Mouse (Mus musculus): ENCODE data around the gene Peg10. TPM values are rescaled to one million over a fixed set of nuclear protein-coding genes. Genes with fewer than 3 reads are reported as not detected.

Peg10 gene
- polyA plus RNA-seq, 1 experiment, result 458 TPM

DNA sequence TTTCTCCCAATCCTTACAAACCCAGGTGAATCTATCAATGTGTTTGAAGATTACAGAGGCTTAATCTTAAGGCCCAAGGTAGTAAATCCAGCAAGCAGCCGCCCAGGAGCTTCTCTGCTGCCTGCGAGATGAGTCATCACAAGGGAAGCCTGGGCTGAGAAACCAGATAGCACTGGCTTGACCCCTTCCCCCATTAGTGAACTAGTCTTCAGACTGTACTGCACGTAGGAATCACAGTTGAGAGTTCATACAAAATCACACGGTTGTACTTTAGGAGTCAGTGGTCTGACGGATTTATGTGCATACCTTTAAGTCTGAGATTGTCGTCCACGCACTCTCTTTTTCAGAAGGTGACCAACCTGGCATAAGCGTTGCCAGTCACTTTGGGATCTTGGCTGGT lies 13.9 kb upstream of the Peg10 start:
- Histone ChIP-seq H3K9ac (ENCODE audit: low read depth, poor library complexity, severe bottlenecking) (peak overlapping the region; percentile 29; the same call in 1 of the 2 replicates), H3K36me3 (ENCODE audit: control insufficient read depth, insufficient read depth, low read length, poor library complexity, severe bottlenecking) (no peaks in the 10 kb centered on the region), H3K9me3 (replicated peaks; ENCODE audit: control insufficient read depth, insufficient read depth, low read length, poor library complexity, severe bottlenecking) (no peaks in the 10 kb centered on the region), H3K27me3 (ENCODE audit: control insufficient read depth, insufficient read depth, low read length, poor library complexity, severe bottlenecking) (no peaks in the 10 kb centered on the region), H3K4me3 (ENCODE audit: low read depth, low read length) (no peak overlapping the region), H3K27ac (ENCODE audit: insufficient read depth, low read length) (peak overlapping the region; percentile 13; the same call in 1 of the 2 replicates), H3K4me1 (ENCODE audit: control insufficient read depth, insufficient read depth, low read length) (no peaks in the 10 kb centered on the region)
- no peak for TF ChIP-seq POLR2A (IDR thresholded peaks at IDR 0.05; ENCODE audit: insufficient read depth, low read length)
- no peak for TF ChIP-seq EP300 (IDR thresholded peaks at IDR 0.05; ENCODE audit: insufficient read depth, low read depth, low read length)
- TF ChIP-seq CTCF (IDR thresholded peaks at IDR 0.05; ENCODE audit: low read depth, low read length), result no peak

- H3K4me1 ChIP-seq (ENCODE audit: control insufficient read depth, insufficient read depth, low read length), result peaks cover 2% of the 10 kb centered on the region
- H3K36me3 ChIP-seq (ENCODE audit: control insufficient read depth, insufficient read depth, low read length, poor library complexity, severe bottlenecking), result no peaks in the 10 kb centered on the region
- no peaks in the 10 kb centered on the region for H3K9me3 ChIP-seq (replicated peaks; ENCODE audit: control insufficient read depth, insufficient read depth, low read length, poor library complexity, severe bottlenecking)
- H3K27me3 ChIP-seq (ENCODE audit: control insufficient read depth, insufficient read depth, low read length, poor library complexity, severe bottlenecking), result no peaks in the 10 kb centered on the region
- TF ChIP-seq CTCF (IDR thresholded peaks at IDR 0.05; ENCODE audit: low read depth, low read length) (no peak), EP300 (IDR thresholded peaks at IDR 0.05; ENCODE audit: insufficient read depth, low read depth, low read length) (no peak), POLR2A (IDR thresholded peaks at IDR 0.05; ENCODE audit: insufficient read depth, low read length) (no peak)
- H3K9ac ChIP-seq (ENCODE audit: low read depth, poor library complexity, severe bottlenecking), result no peak overlapping the region
- no peak overlapping the region for H3K27ac ChIP-seq (ENCODE audit: insufficient read depth, low read length)
- no peak overlapping the region for H3K4me3 ChIP-seq (ENCODE audit: low read depth, low read length)
Measured at GRCm38 (mm10) chr6:4736372-4736771, 10.7 kb upstream of the Peg10 start.

GRCm38 (mm10) chr6:4738034-4738629 lies 9.0 kb upstream of the Peg10 start:
- H3K4me3 ChIP-seq (ENCODE audit: low read depth, low read length), result 0 out of 2 replicates have a peak overlapping the region, but pooled peaks have one; percentile 23
- TF ChIP-seq CTCF (IDR thresholded peaks at IDR 0.05; ENCODE audit: low read depth, low read length) (no peak), POLR2A (IDR thresholded peaks at IDR 0.05; ENCODE audit: insufficient read depth, low read length) (no peak), EP300 (IDR thresholded peaks at IDR 0.05; ENCODE audit: insufficient read depth, low read depth, low read length) (no peak)
- no peak overlapping the region for H3K9ac ChIP-seq (ENCODE audit: low read depth, poor library complexity, severe bottlenecking)
- no peaks in the 10 kb centered on the region for H3K27me3 ChIP-seq (ENCODE audit: control insufficient read depth, insufficient read depth, low read length, poor library complexity, severe bottlenecking)
- H3K27ac ChIP-seq (ENCODE audit: insufficient read depth, low read length), result peak overlapping the region; percentile 6; the same call in 1 of the 2 replicates
- peaks cover 2% of the 10 kb centered on the region for H3K4me1 ChIP-seq (ENCODE audit: control insufficient read depth, insufficient read depth, low read length)
- H3K36me3 ChIP-seq (ENCODE audit: control insufficient read depth, insufficient read depth, low read length, poor library complexity, severe bottlenecking), result no peaks in the 10 kb centered on the region
- no peaks in the 10 kb centered on the region for H3K9me3 ChIP-seq (replicated peaks; ENCODE audit: control insufficient read depth, insufficient read depth, low read length, poor library complexity, severe bottlenecking)

GRCm38 (mm10) chr6:4738717-4739116 lies 8.4 kb upstream of the Peg10 start:
- H3K36me3 ChIP-seq (ENCODE audit: control insufficient read depth, insufficient read depth, low read length, poor library complexity, severe bottlenecking), result no peaks in the 10 kb centered on the region
- no peak overlapping the region for H3K9ac ChIP-seq (ENCODE audit: low read depth, poor library complexity, severe bottlenecking)
- H3K4me3 ChIP-seq (ENCODE audit: low read depth, low read length), result 0 out of 2 replicates have a peak overlapping the region, but pooled peaks have one; percentile 23
- peak overlapping the region; percentile 49 for H3K27ac ChIP-seq (ENCODE audit: insufficient read depth, low read length)
- H3K9me3 ChIP-seq (replicated peaks; ENCODE audit: control insufficient read depth, insufficient read depth, low read length, poor library complexity, severe bottlenecking), result no peaks in the 10 kb centered on the region
- H3K27me3 ChIP-seq (ENCODE audit: control insufficient read depth, insufficient read depth, low read length, poor library complexity, severe bottlenecking), result no peaks in the 10 kb centered on the region
- TF ChIP-seq CTCF (IDR thresholded peaks at IDR 0.05; ENCODE audit: low read depth, low read length), result no peak
- TF ChIP-seq POLR2A (IDR thresholded peaks at IDR 0.05; ENCODE audit: insufficient read depth, low read length), result no peak
- no peak for TF ChIP-seq EP300 (IDR thresholded peaks at IDR 0.05; ENCODE audit: insufficient read depth, low read depth, low read length)
- peaks cover 2% of the 10 kb centered on the region for H3K4me1 ChIP-seq (ENCODE audit: control insufficient read depth, insufficient read depth, low read length)

DNA sequence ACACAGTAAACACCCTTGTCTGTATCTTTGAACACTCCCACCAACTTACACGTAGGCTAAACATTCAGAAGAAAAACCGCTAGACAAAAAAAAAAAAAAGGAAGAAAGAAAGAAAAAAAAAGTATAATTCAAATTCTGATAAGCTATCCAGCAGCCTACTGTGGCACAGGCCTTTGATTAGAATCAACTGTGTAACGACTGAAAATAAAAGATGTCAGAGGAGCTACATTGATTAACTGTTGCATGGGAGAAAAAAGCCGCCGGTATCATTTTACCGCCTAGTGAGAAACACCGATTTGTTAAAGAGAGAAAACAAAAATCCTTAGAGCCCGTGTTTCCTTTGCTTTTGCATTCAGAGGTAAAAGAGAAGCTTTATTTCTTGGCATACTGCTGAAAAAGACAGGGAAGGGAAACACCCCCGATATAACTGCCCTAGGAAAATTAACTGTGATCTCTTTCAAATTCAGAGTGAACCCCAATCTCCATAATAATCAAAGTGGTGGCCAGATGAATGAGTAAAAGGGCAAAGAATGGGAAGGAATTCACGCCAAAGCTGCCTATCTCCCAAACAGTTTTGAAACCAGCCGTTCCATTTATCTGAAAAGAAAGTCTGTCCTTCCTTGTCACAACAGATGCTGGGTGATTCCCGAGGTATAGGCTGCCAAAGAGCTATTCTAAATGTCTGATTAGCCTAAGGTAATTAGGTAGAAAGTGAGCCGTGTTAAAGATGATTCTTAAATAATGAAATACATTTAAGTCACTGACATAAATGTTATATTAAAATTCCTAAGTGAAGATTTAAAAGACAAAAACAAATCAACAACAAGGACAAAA lies 7.4 kb upstream of the Peg10 start:
- Histone ChIP-seq H3K36me3 (ENCODE audit: control insufficient read depth, insufficient read depth, low read length, poor library complexity, severe bottlenecking) (no peaks in the 10 kb centered on the region), H3K27me3 (ENCODE audit: control insufficient read depth, insufficient read depth, low read length, poor library complexity, severe bottlenecking) (no peaks in the 10 kb centered on the region; the same call in 1 of the 2 replicates), H3K4me1 (ENCODE audit: control insufficient read depth, insufficient read depth, low read length) (peaks cover 2% of the 10 kb centered on the region), H3K9me3 (replicated peaks; ENCODE audit: control insufficient read depth, insufficient read depth, low read length, poor library complexity, severe bottlenecking) (no peaks in the 10 kb centered on the region), H3K9ac (ENCODE audit: low read depth, poor library complexity, severe bottlenecking) (no peak overlapping the region), H3K4me3 (ENCODE audit: low read depth, low read length) (no peak overlapping the region), H3K27ac (ENCODE audit: insufficient read depth, low read length) (peak overlapping the region; percentile 48)
- no peak for TF ChIP-seq CTCF (IDR thresholded peaks at IDR 0.05; ENCODE audit: low read depth, low read length)
- 0 out of 2 replicates have a peak, but pooled peaks have one; percentile 52 for TF ChIP-seq EP300 (IDR thresholded peaks at IDR 0.05; ENCODE audit: insufficient read depth, low read depth, low read length)
- no peak for TF ChIP-seq POLR2A (IDR thresholded peaks at IDR 0.05; ENCODE audit: insufficient read depth, low read length)

All from ES-Bruce4 (cell line).